Mouse (Mus musculus) CH12.LX (cell line): Measurements from ENCODE around the gene Hap1. TPM values are rescaled to one million over a fixed set of nuclear protein-coding genes. Genes with fewer than 3 reads are reported as not detected.

ENCODE experiments used
- DNase-seq: peaks from one replicate; pipeline ENCODE4 v3.0.0-alpha.2; 2013; ENCODE audit errors: extremely low read depth
- H3K27ac ChIP-seq: 2 replicates; pipeline ENCODE4 v1.5.1; 2012; ENCODE audit warnings: low read depth, mild to moderate bottlenecking, control low read depth, moderate library complexity; ENCODE audit not compliant: insufficient read depth
- H3K27me3 ChIP-seq: replicated peaks from 2 replicates; pipeline ENCODE3; 2012; ENCODE audit warnings: inconsistent platforms
- H3K36me3 ChIP-seq, 2 experiments: replicated peaks in 1 of 2; 2 replicates each; pipeline versions ENCODE3 to v1.6.1; 2012; ENCODE audit warnings: inconsistent platforms in 1 of 2, low read length in 1 of 2, mild to moderate bottlenecking in 1 of 2, mixed read lengths in 1 of 2, moderate library complexity in 1 of 2; ENCODE audit not compliant: control insufficient read depth in 1 of 2, insufficient read depth in 1 of 2
- H3K4me1 ChIP-seq, 2 experiments: 2 replicates each; pipeline ENCODE4 v1.6.1; 2012; ENCODE audit warnings: inconsistent platforms in 1 of 2, moderate library complexity in 1 of 2; ENCODE audit not compliant: insufficient read depth in 2 of 2, control insufficient read depth in 1 of 2
- H3K4me2 ChIP-seq: 2 replicates; pipeline ENCODE4 v1.6.1; 2012; ENCODE audit warnings: low read depth, mild to moderate bottlenecking, control low read depth; ENCODE audit not compliant: poor library complexity, insufficient read depth, severe bottlenecking
- H3K4me3 ChIP-seq, 3 experiments: fragments of 150-350 bp in 1 of 3; sonication (generic) in 1 of 3; replicated peaks in 1 of 3; 2 replicates each; pipeline versions ENCODE3 to v1.5.1; 2011 to 2012; ENCODE audit warnings: low read depth in 2 of 3, low read length in 2 of 3, mild to moderate bottlenecking in 2 of 3, moderate library complexity in 2 of 3, control low read depth in 1 of 3, improper control_type of control experiment in 1 of 3, inconsistent platforms in 1 of 3, mixed read lengths in 1 of 3; ENCODE audit not compliant: poor library complexity in 1 of 3
- H3K79me2 ChIP-seq: replicated peaks from 2 replicates; pipeline ENCODE4 v1.6.1; 2012; ENCODE audit warnings: mild to moderate bottlenecking, moderate library complexity; ENCODE audit not compliant: control insufficient read depth, poor library complexity, insufficient read depth, severe bottlenecking; ENCODE audit errors: extremely low read depth
- H3K9ac ChIP-seq: 2 replicates; pipeline ENCODE4 v1.6.1; 2012; ENCODE audit warnings: low read depth, mild to moderate bottlenecking, control low read depth, moderate library complexity; ENCODE audit not compliant: insufficient read depth
- H3K9me3 ChIP-seq: replicated peaks from 2 replicates; pipeline ENCODE3; 2012; ENCODE audit warnings: low read length, inconsistent platforms, mixed read lengths
- BHLHE40 ChIP-seq: IDR thresholded peaks from 2 replicates; pipeline ENCODE4 v1.6.1; 2011; ENCODE audit warnings: mild to moderate bottlenecking, low read depth, low read length, improper control_type of control experiment
- CHD1 ChIP-seq: IDR thresholded peaks from 2 replicates; pipeline ENCODE4 v1.6.1; 2012; ENCODE audit warnings: low read depth, low read length, improper control_type of control experiment, inconsistent platforms
- CHD2 ChIP-seq: IDR thresholded peaks from 2 replicates; pipeline ENCODE4 v1.6.1; 2011; ENCODE audit warnings: low read length, improper control_type of control experiment
- CTCF ChIP-seq, 2 experiments: IDR thresholded peaks in 1 of 2; conservative IDR thresholded peaks in 1 of 2; 2 replicates each; pipeline ENCODE4 v1.5.1; 2011 to 2012; ENCODE audit warnings: low read depth in 2 of 2, low read length in 2 of 2, improper control_type of control experiment in 1 of 2, inconsistent platforms in 1 of 2, mild to moderate bottlenecking in 1 of 2, moderate library complexity in 1 of 2
- E2F4 ChIP-seq: IDR thresholded peaks from 2 replicates; pipeline ENCODE4 v1.6.1; 2011; ENCODE audit warnings: low read depth, low read length, improper control_type of control experiment; ENCODE audit not compliant: insufficient replicate concordance
- ELF1 ChIP-seq: IDR thresholded peaks from 2 replicates; pipeline ENCODE4 v1.6.1; 2014; ENCODE audit warnings: low read depth, mild to moderate bottlenecking, inconsistent platforms, low read length, improper control_type of control experiment
- EP300 ChIP-seq: IDR thresholded peaks from 2 replicates; pipeline ENCODE4 v1.6.1; 2011; ENCODE audit warnings: low read length, improper control_type of control experiment
- ETS1 ChIP-seq: conservative IDR thresholded peaks from 2 replicates; pipeline ENCODE4 v1.6.1; 2012; ENCODE audit warnings: low read depth, mild to moderate bottlenecking, inconsistent platforms, low read length, improper control_type of control experiment, moderate library complexity
- GABPA ChIP-seq: IDR thresholded peaks from 2 replicates; pipeline ENCODE4 v1.6.1; 2012; ENCODE audit warnings: low read depth, low read length, improper control_type of control experiment, inconsistent platforms; ENCODE audit not compliant: insufficient replicate concordance
- HCFC1 ChIP-seq: IDR thresholded peaks from 2 replicates; pipeline ENCODE4 v1.6.1; 2012; ENCODE audit warnings: low read depth, mild to moderate bottlenecking, inconsistent platforms, low read length, improper control_type of control experiment
- IRF4 ChIP-seq: IDR thresholded peaks from 2 replicates; pipeline ENCODE4 v1.6.1; 2014; ENCODE audit warnings: low read depth, mild to moderate bottlenecking, inconsistent platforms, low read length, improper control_type of control experiment
- JUN ChIP-seq: IDR thresholded peaks from 2 replicates; pipeline ENCODE4 v1.6.1; 2011; ENCODE audit warnings: low read depth, mild to moderate bottlenecking, low read length, improper control_type of control experiment, moderate library complexity; ENCODE audit not compliant: insufficient read depth
- JUND ChIP-seq: conservative IDR thresholded peaks from 2 replicates; pipeline ENCODE4 v1.6.1; 2011; ENCODE audit warnings: low read depth, low read length, improper control_type of control experiment
- KAT2A ChIP-seq: IDR thresholded peaks from 2 replicates; pipeline ENCODE4 v1.6.1; 2012; ENCODE audit warnings: low read length, improper control_type of control experiment, inconsistent platforms; ENCODE audit not compliant: insufficient replicate concordance
- MAFK ChIP-seq: IDR thresholded peaks from 2 replicates; pipeline ENCODE4 v1.6.1; 2011; ENCODE audit warnings: low read length, improper control_type of control experiment; ENCODE audit not compliant: insufficient replicate concordance
- MAX ChIP-seq: IDR thresholded peaks from 2 replicates; pipeline ENCODE4 v1.6.1; 2011; ENCODE audit warnings: low read length, improper control_type of control experiment
- MAZ ChIP-seq: IDR thresholded peaks from 2 replicates; pipeline ENCODE4 v1.6.1; 2012; ENCODE audit warnings: low read depth, mild to moderate bottlenecking, inconsistent platforms, low read length, improper control_type of control experiment, moderate library complexity
- MEF2A ChIP-seq: IDR thresholded peaks from 2 replicates; pipeline ENCODE4 v1.6.1; 2014; ENCODE audit warnings: low read depth, mild to moderate bottlenecking, inconsistent platforms, low read length, improper control_type of control experiment, borderline replicate concordance
- MXI1 ChIP-seq: IDR thresholded peaks from 2 replicates; pipeline ENCODE4 v1.6.1; 2011; ENCODE audit warnings: mild to moderate bottlenecking, low read depth, low read length, improper control_type of control experiment
- MYC ChIP-seq: IDR thresholded peaks from 2 replicates; pipeline ENCODE4 v1.6.1; 2011; ENCODE audit warnings: low read depth, mild to moderate bottlenecking, improper control_type of control experiment, low read length
- NELFE ChIP-seq: IDR thresholded peaks from 2 replicates; pipeline ENCODE4 v1.6.1; 2011; ENCODE audit warnings: low read depth, low read length, improper control_type of control experiment
- NRF1 ChIP-seq: IDR thresholded peaks from 2 replicates; pipeline ENCODE4 v1.6.1; 2014; ENCODE audit warnings: low read depth, mild to moderate bottlenecking, inconsistent platforms, low read length, improper control_type of control experiment, moderate library complexity
- PAX5 ChIP-seq: IDR thresholded peaks from 2 replicates; pipeline ENCODE4 v1.6.1; 2012; ENCODE audit warnings: low read length, inconsistent platforms, mixed read lengths
- POLR2A ChIP-seq: IDR thresholded peaks from 2 replicates; pipeline ENCODE4 v1.6.1; 2011; ENCODE audit warnings: low read depth, mild to moderate bottlenecking, improper control_type of control experiment, low read length
- POLR2AphosphoS2 ChIP-seq: IDR thresholded peaks from 2 replicates; pipeline ENCODE4 v1.6.1; 2011; ENCODE audit warnings: low read depth, low read length, improper control_type of control experiment
- RAD21 ChIP-seq: IDR thresholded peaks from 2 replicates; pipeline ENCODE4 v1.6.1; 2011; ENCODE audit warnings: low read depth, mild to moderate bottlenecking, low read length, improper control_type of control experiment, moderate library complexity
- RCOR1 ChIP-seq: conservative IDR thresholded peaks from 2 replicates; pipeline ENCODE4 v1.6.1; 2012; ENCODE audit warnings: low read depth, mild to moderate bottlenecking, inconsistent platforms, low read length, improper control_type of control experiment
- SIN3A ChIP-seq: IDR thresholded peaks from 2 replicates; pipeline ENCODE4 v1.6.1; 2012; ENCODE audit warnings: low read length, improper control_type of control experiment, inconsistent platforms
- SMC3 ChIP-seq: IDR thresholded peaks from 2 replicates; pipeline ENCODE4 v1.6.1; 2011; ENCODE audit warnings: low read depth, low read length, improper control_type of control experiment
- TBP ChIP-seq: conservative IDR thresholded peaks from 2 replicates; pipeline ENCODE4 v1.6.1; 2011; ENCODE audit warnings: low read depth, low read length, improper control_type of control experiment
- TCF12 ChIP-seq: IDR thresholded peaks from 2 replicates; pipeline ENCODE4 v1.6.1; 2014; ENCODE audit warnings: low read depth, mild to moderate bottlenecking, inconsistent platforms, low read length, improper control_type of control experiment
- UBTF ChIP-seq: IDR thresholded peaks from 2 replicates; pipeline ENCODE4 v1.6.1; 2012; ENCODE audit warnings: low read depth, mild to moderate bottlenecking, inconsistent platforms, low read length, improper control_type of control experiment, moderate library complexity
- USF1 ChIP-seq: IDR thresholded peaks from 2 replicates; pipeline ENCODE4 v1.6.1; 2014; ENCODE audit warnings: low read depth, mild to moderate bottlenecking, inconsistent platforms, low read length, improper control_type of control experiment
- USF2 ChIP-seq: conservative IDR thresholded peaks from 2 replicates; pipeline ENCODE4 v1.6.1; 2011; ENCODE audit warnings: low read depth, low read length, improper control_type of control experiment
- ZC3H11A ChIP-seq: IDR thresholded peaks from 2 replicates; pipeline ENCODE4 v1.6.1; 2012; ENCODE audit warnings: low read depth, mild to moderate bottlenecking, inconsistent platforms, low read length, improper control_type of control experiment
- ZKSCAN1 ChIP-seq: IDR thresholded peaks from 2 replicates; pipeline ENCODE4 v1.6.1; 2012; ENCODE audit warnings: low read depth, inconsistent platforms, low read length, improper control_type of control experiment, borderline replicate concordance
- ZMIZ1 ChIP-seq: IDR thresholded peaks from 2 replicates; pipeline ENCODE4 v1.6.1; 2012; ENCODE audit warnings: low read depth, mild to moderate bottlenecking, inconsistent platforms, low read length, improper control_type of control experiment
- ZNF384 ChIP-seq: IDR thresholded peaks from 2 replicates; pipeline ENCODE4 v1.6.1; 2012; ENCODE audit warnings: low read depth, low read length, improper control_type of control experiment, inconsistent platforms
- dilution Hi-C: fragments of 300-500 bp; cut with MboI; formaldehyde crosslinking; loops from 2 replicates; pipeline ENCODE4 v1.14.3; 2020; ENCODE audit warnings: low sequenced_read_pairs; ENCODE audit not compliant: extremely low pct_unique_long_range_greater_than_20kb, extremely low pct_ligation_motif_present
- in situ Hi-C: fragments of 300-500 bp; cut with MboI; formaldehyde crosslinking; loops from 3 replicates; pipeline ENCODE4 v1.14.3; 2019; ENCODE audit warnings: low sequenced_read_pairs, low pct_ligation_motif_present, low pct_unique_long_range_greater_than_20kb, mixed read lengths
- polyA plus RNA-seq: library from polyadenylated mRNA; unstranded; fragments of >175 nt; gene quantifications from 2 replicates; pipeline ENCODE4 v1.2.1, GENCODE M21; 2012; ENCODE audit warnings: low read depth; ENCODE audit not compliant: insufficient read length
- total RNA-seq, 2 experiments: library from RNA; depleted of rRNA; stranded (reverse); fragments of 300-350 nt in 1 of 2; fragments of >200 nt in 1 of 2; gene quantifications; 2 replicates each; pipeline ENCODE4 v1.2.3; 2012 to 2014

Hap1 gene
- total and polyA plus RNA-seq, 3 experiments: 0.34 TPM; not detected in 2

DNA sequence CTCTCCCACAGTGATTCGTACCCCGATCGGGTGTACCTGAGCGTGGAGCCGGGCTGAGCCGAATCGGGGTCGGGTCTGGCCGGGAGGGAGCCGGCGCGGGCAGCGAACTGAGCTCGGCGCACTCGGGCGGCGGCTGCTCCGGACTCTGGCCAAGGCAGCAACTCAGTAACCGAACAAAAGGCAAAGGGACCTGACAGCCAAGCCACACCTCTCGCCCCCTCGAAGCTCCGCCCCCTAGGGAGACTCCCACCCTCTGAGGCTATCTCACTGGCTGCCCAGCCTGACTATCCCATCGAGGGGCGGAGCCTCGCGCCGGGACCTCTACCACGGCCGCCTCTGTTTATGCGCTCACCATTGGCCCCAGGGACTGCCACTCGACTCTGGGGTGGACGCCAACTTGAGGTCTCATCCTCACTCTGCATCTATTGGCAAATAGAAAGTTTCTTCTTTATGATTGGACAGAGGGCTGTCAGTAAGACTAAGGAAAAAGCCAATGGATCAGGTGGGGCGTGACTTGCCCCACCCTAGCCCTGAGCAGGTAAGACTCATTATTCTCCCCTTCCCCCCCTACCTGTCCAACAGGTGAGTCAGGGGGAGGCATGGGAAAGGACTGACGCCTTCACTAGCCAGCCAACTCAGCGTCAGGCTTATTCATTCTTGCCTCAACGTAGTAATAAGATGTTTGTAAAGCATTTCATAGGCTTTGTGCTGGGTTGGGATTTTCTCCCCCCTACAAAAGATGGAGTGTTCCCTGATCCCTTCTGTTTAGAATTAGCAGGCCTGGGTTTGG is 41.9 kb upstream of the Hap1 start, which contains the start of gene Jup:
Jup (minus strand) TSS at position 164 of the 790 bp plus-strand sequence.
- no peaks in the 10 kb centered on the region for H3K79me2 ChIP-seq
- TF ChIP-seq TCF12 (peak; percentile 67; the same call in 1 of the 2 replicates), MXI1 (no peak), NELFE (peak; percentile 29; the same call in 1 of the 2 replicates), ZNF384 (no peak), KAT2A (no peak), UBTF (peak; percentile 82), POLR2A (peak; percentile 77), USF2 (no peak), PAX5 (no peak), HCFC1 (peak; percentile 43; the same call in 1 of the 2 replicates), RAD21 (no peak), SMC3 (no peak), ETS1 (no peak), E2F4 (no peak), TBP (0 out of 2 replicates have a peak, but pooled peaks have one; percentile 51), CTCF (conservative IDR thresholded peaks at IDR 0.05 in 1 of 2, IDR thresholded peaks at IDR 0.05 in 1 of 2; ENCODE audit: low read depth in 2 of 2, low read length in 2 of 2) (no peak), CHD1 (no peak), SIN3A (no peak), IRF4 (peak; percentile 50; the same call in 1 of the 2 replicates), MAZ (no peak; the same call in 1 of the 2 replicates), JUND (no peak), USF1 (no peak), EP300 (no peak), ELF1 (peak; percentile 43; the same call in 1 of the 2 replicates), ZC3H11A (no peak), MAFK (no peak), MYC (no peak), MAX (no peak), RCOR1 (no peak), MEF2A (0 out of 2 replicates have a peak, but pooled peaks have one; percentile 32), JUN (no peak), NRF1 (peak; percentile 59; the same call in 1 of the 2 replicates), GABPA (no peak), POLR2AphosphoS2 (no peak), BHLHE40 (0 out of 2 replicates have a peak, but pooled peaks have one; percentile 11), CHD2 (peak; percentile 87), ZKSCAN1 (no peak), ZMIZ1 (no peak)
- peak within 1 kb of the TSS; percentile 1 to 60 (median 26) for H3K4me3 ChIP-seq
- H3K9me3 ChIP-seq: no peaks in the 10 kb centered on the region
- DNase-seq: peak; percentile 97
- H3K4me2 ChIP-seq: peak within 1 kb of the TSS; percentile 69
- dilution Hi-C loops: no loop called here
- H3K4me1 ChIP-seq: peaks cover 22 to 39% of the 10 kb centered on the region in 2 experiments
- H3K27ac ChIP-seq: no peak within 1 kb of the TSS
- no peaks in the 10 kb centered on the region for H3K36me3 ChIP-seq
- H3K9ac ChIP-seq: no peak within 1 kb of the TSS
- in situ Hi-C loops: no loop called here
- peaks cover 90% of the 10 kb centered on the region for H3K27me3 ChIP-seq
